ENCODE assay signal across 17 mouse cellular contexts in the genomic region with DNA sequence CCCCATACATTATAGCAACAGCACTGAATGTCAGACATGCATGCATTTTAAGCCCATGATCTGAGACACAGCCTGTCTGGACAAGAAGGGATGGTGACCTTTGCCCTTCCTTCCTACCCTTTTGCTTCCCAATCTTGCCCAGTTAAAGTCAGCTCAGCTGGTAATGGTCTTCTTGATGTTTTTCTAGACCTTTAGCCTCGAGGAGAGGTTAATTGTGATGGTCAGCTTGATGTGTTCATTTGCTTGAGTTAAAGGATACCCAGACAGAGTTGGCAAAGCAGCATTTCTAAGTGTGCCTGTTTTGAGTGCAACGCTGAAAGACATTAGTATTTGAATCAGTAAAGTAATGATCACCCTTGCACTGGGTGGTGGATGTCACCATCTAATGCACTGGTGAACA.
"Had no signal": no experiment of that assay in that cellular context is flagged by ENCODE, and none has a peak within 500 bp of the region (broad histone marks: within the 10 kb centered on the region; RNA-seq: fewer than 3 reads in every experiment).

No protein-coding gene starts in this region.

- H3K27me3 ChIP-seq: megakaryocyte, embryonic 14.5 days; midbrain, embryonic 13.5 days; midbrain, embryonic 15.5 days; neural tube, embryonic 12.5 days had no signal

- H3K36me3 ChIP-seq: midbrain, embryonic 13.5 days; midbrain, embryonic 15.5 days; neural tube, embryonic 12.5 days had no signal

- H3K9me3 ChIP-seq: midbrain, embryonic 13.5 days; midbrain, embryonic 15.5 days; neural tube, embryonic 12.5 days had no signal

- H3K27ac ChIP-seq: midbrain, embryonic 13.5 days; midbrain, embryonic 15.5 days; neural tube, embryonic 12.5 days had no signal

- H3K9ac ChIP-seq: lung, embryonic 14.5 days; midbrain, embryonic 13.5 days; midbrain, embryonic 15.5 days; neural tube, embryonic 12.5 days had no signal

- DNase-seq: lung, adult 18-20 months; lung, embryonic 14.5 days; lung, postnatal 10 days; lung, postnatal 4 days; retina, postnatal 1 day; right cerebral cortex, adult 18-20 months; right cerebral cortex, postnatal 25 days; right cerebral cortex, postnatal 4 days; spleen, adult 18-20 months; thymus, adult 18-20 months; thymus, postnatal 14 days; thymus, postnatal 36 days had no signal

- H3K4me3 ChIP-seq: megakaryocyte, embryonic 14.5 days; midbrain, embryonic 13.5 days; midbrain, embryonic 15.5 days; neural tube, embryonic 12.5 days had no signal

- H3K4me2 ChIP-seq: lung, embryonic 14.5 days; midbrain, embryonic 11.5 days; midbrain, embryonic 13.5 days; midbrain, embryonic 15.5 days; neural tube, embryonic 12.5 days had no signal

- ATAC-seq: midbrain, embryonic 13.5 days; midbrain, embryonic 15.5 days had no signal

- H3K4me1 ChIP-seq: megakaryocyte, embryonic 14.5 days; midbrain, embryonic 13.5 days; midbrain, embryonic 15.5 days; neural tube, embryonic 12.5 days had no signal
